Mouse (Mus musculus) myocyte (in vitro differentiated cells): ENCODE measurements around the gene Ptrh2. TPM values are rescaled to one million over a fixed set of nuclear protein-coding genes. Genes with fewer than 3 reads are reported as not detected.

Experiments used
- H3K27me3 ChIP-seq: one replicate; pipeline ENCODE4 v1.6.1; 2011; ENCODE audit not compliant: control insufficient read depth, insufficient read depth, insufficient read length
- H3K36me3 ChIP-seq: one replicate; pipeline ENCODE4 v1.6.1; 2011; ENCODE audit not compliant: control insufficient read depth, insufficient read depth
- H3K4me2 ChIP-seq: one replicate; pipeline ENCODE4 v1.6.1; 2011; ENCODE audit warnings: low read depth, control low read depth
- H3K4me3 ChIP-seq: one replicate; pipeline ENCODE4 v1.5.1; 2011; ENCODE audit warnings: mild to moderate bottlenecking, control low read depth, moderate library complexity
- H3K79me2 ChIP-seq: one replicate; pipeline ENCODE4 v1.6.1; 2011; ENCODE audit not compliant: control insufficient read depth, insufficient read depth
- H3ac ChIP-seq: one replicate; pipeline ENCODE4 v1.6.1; 2011; ENCODE audit not compliant: control insufficient read depth, insufficient read length
- CEBPB ChIP-seq: IDR thresholded peaks from 2 replicates; pipeline ENCODE4 v1.6.1; 2011; ENCODE audit warnings: mild to moderate bottlenecking, moderate library complexity; ENCODE audit not compliant: poor library complexity, insufficient read depth, severe bottlenecking
- E2F4 ChIP-seq: IDR thresholded peaks from one replicate; pipeline ENCODE4 v1.6.1; 2011; ENCODE audit warnings: mild to moderate bottlenecking, control low read depth, moderate library complexity; ENCODE audit not compliant: insufficient read depth
- MAX ChIP-seq: IDR thresholded peaks from one replicate; pipeline ENCODE4 v1.6.1; 2011; ENCODE audit warnings: low read depth, mild to moderate bottlenecking, control low read depth
- MYOD1 ChIP-seq, 3 experiments: IDR thresholded peaks; one replicate each; pipeline ENCODE4 v1.6.1; 2011; ENCODE audit warnings: control low read depth in 2 of 3, low read depth in 2 of 3, mild to moderate bottlenecking in 2 of 3, moderate library complexity in 1 of 3; ENCODE audit not compliant: insufficient read length in 2 of 3, control insufficient read depth in 1 of 3
- MYOG ChIP-seq, 3 experiments: IDR thresholded peaks; one replicate each; pipeline ENCODE4 v1.6.1; 2011; ENCODE audit warnings: control low read depth in 2 of 3, low read depth in 2 of 3, mild to moderate bottlenecking in 2 of 3; ENCODE audit not compliant: insufficient read length in 2 of 3, control insufficient read depth in 1 of 3, insufficient read depth in 1 of 3
- POLR2A ChIP-seq: IDR thresholded peaks from one replicate; pipeline ENCODE4 v1.6.1; 2011; ENCODE audit warnings: low read depth, mild to moderate bottlenecking, control low read depth, moderate library complexity; ENCODE audit not compliant: insufficient read length
- POLR2AphosphoS2 ChIP-seq: IDR thresholded peaks from one replicate; pipeline ENCODE4 v1.6.1; 2011; ENCODE audit warnings: low read depth, control low read depth; ENCODE audit not compliant: insufficient read length
- REST ChIP-seq: IDR thresholded peaks from one replicate; pipeline ENCODE4 v1.6.1; 2011; ENCODE audit warnings: mild to moderate bottlenecking, control low read depth, moderate library complexity; ENCODE audit not compliant: insufficient read depth, insufficient read length
- SRF ChIP-seq: IDR thresholded peaks from one replicate; pipeline ENCODE4 v1.6.1; 2011; ENCODE audit warnings: low read depth; ENCODE audit not compliant: control insufficient read depth, insufficient read length
- TCF12 ChIP-seq: IDR thresholded peaks from one replicate; pipeline ENCODE4 v1.6.1; 2011; ENCODE audit warnings: mild to moderate bottlenecking, control low read depth; ENCODE audit not compliant: poor library complexity, insufficient read depth, severe bottlenecking
- TCF3 ChIP-seq: IDR thresholded peaks from one replicate; pipeline ENCODE4 v1.6.1; 2011; ENCODE audit warnings: low read depth, control low read depth; ENCODE audit not compliant: insufficient read length
- USF1 ChIP-seq: IDR thresholded peaks from one replicate; pipeline ENCODE4 v1.6.1; 2011; ENCODE audit warnings: low read depth, mild to moderate bottlenecking, control low read depth, moderate library complexity
- polyA plus RNA-seq: library from polyadenylated mRNA; unstranded; fragments of >200 nt; fragmentation: generic; extraction: Trizol; gene quantifications from one replicate; pipeline ENCODE4 v1.2.1, GENCODE M21; 2012; ENCODE audit warnings: missing spikeins

The Ptrh2 gene
- polyA plus RNA-seq, 1 experiment: 22.6 TPM

- H3K4me3 ChIP-seq: no peak overlapping the region
- TF ChIP-seq MYOG (IDR thresholded peaks at IDR 0.05; ENCODE audit: control insufficient read depth in 1 of 3, insufficient read depth in 1 of 3, insufficient read length in 2 of 3, low read depth in 2 of 3): no peak
- no peak for TF ChIP-seq CEBPB
- TF ChIP-seq POLR2AphosphoS2: no peak
- no peak for TF ChIP-seq TCF3
- TF ChIP-seq TCF12: no peak
- TF ChIP-seq POLR2A: no peak
- no peak for TF ChIP-seq USF1
- TF ChIP-seq MYOD1 (IDR thresholded peaks at IDR 0.05; ENCODE audit: control insufficient read depth in 1 of 3, insufficient read length in 2 of 3, low read depth in 2 of 3): no peak
- no peak for TF ChIP-seq SRF
- no peak for TF ChIP-seq E2F4
- no peak for TF ChIP-seq REST
- TF ChIP-seq MAX: no peak
These were observed 2.4 kb upstream of the Ptrh2 start for GRCm38 (mm10) chr11:86681423-86681822.

GRCm38 (mm10) chr11:86682861-86683260 is 924 bp upstream of the Ptrh2 start:
- peak overlapping the region; percentile 51 for H3ac ChIP-seq
- H3K79me2 ChIP-seq: peaks cover 92% of the 10 kb centered on the region
- H3K27me3 ChIP-seq: no peaks in the 10 kb centered on the region
- TF ChIP-seq REST: no peak
- no peak for TF ChIP-seq SRF
- TF ChIP-seq USF1: no peak
- no peak for TF ChIP-seq TCF12
- TF ChIP-seq POLR2AphosphoS2: no peak
- no peak for TF ChIP-seq E2F4
- TF ChIP-seq MAX: no peak
- TF ChIP-seq CEBPB: no peak
- no peak for TF ChIP-seq TCF3
- no peak for TF ChIP-seq MYOD1 (IDR thresholded peaks at IDR 0.05; ENCODE audit: control insufficient read depth in 1 of 3, insufficient read length in 2 of 3, low read depth in 2 of 3)
- TF ChIP-seq MYOG (IDR thresholded peaks at IDR 0.05; ENCODE audit: control insufficient read depth in 1 of 3, insufficient read depth in 1 of 3, insufficient read length in 2 of 3, low read depth in 2 of 3): no peak
- H3K36me3 ChIP-seq: peaks cover 20% of the 10 kb centered on the region
- H3K4me2 ChIP-seq: peak overlapping the region; percentile 68
- peak overlapping the region; percentile 95 for H3K4me3 ChIP-seq

More at GRCm38 (mm10) chr11:86681423-86681822, 2.4 kb upstream of the Ptrh2 start:
- no peak overlapping the region for H3ac ChIP-seq
- H3K36me3 ChIP-seq: peaks cover 17% of the 10 kb centered on the region
- peaks cover 91% of the 10 kb centered on the region for H3K79me2 ChIP-seq
- no peaks in the 10 kb centered on the region for H3K27me3 ChIP-seq
- peak overlapping the region; percentile 68 for H3K4me2 ChIP-seq

GRCm38 (mm10) chr11:86684126-86685012 is 584 bp downstream of the Ptrh2 start:
- TF ChIP-seq CEBPB (no peak), TCF3 (no peak), USF1 (no peak), POLR2A (no peak), MYOG (IDR thresholded peaks at IDR 0.05; ENCODE audit: control insufficient read depth in 1 of 3, insufficient read depth in 1 of 3, insufficient read length in 2 of 3, low read depth in 2 of 3) (no peak), MAX (no peak), TCF12 (no peak), MYOD1 (IDR thresholded peaks at IDR 0.05; ENCODE audit: control insufficient read depth in 1 of 3, insufficient read length in 2 of 3, low read depth in 2 of 3) (no peak), POLR2AphosphoS2 (no peak), SRF (no peak), E2F4 (no peak), REST (no peak)
- Histone ChIP-seq H3K36me3 (peaks cover 31% of the 10 kb centered on the region), H3K4me2 (peak overlapping the region; percentile 94), H3K79me2 (peaks cover 95% of the 10 kb centered on the region), H3ac (peak overlapping the region; percentile 51), H3K27me3 (no peaks in the 10 kb centered on the region), H3K4me3 (peak overlapping the region; percentile 95)

GRCm38 (mm10) chr11:86685366-86685765 is 1.6 kb downstream of the Ptrh2 start:
- Histone ChIP-seq H3K4me3 (peak overlapping the region; percentile 95), H3K36me3 (peaks cover 33% of the 10 kb centered on the region), H3K27me3 (no peaks in the 10 kb centered on the region), H3K79me2 (peaks cover 95% of the 10 kb centered on the region), H3ac (no peak overlapping the region), H3K4me2 (peak overlapping the region; percentile 94)
- TF ChIP-seq POLR2AphosphoS2 (peak; percentile 63), TCF3 (no peak)

- Histone ChIP-seq H3K79me2 (peaks cover 52% of the 10 kb centered on the region), H3K4me3 (no peak overlapping the region), H3K4me2 (no peak overlapping the region), H3K27me3 (no peaks in the 10 kb centered on the region), H3ac (no peak overlapping the region), H3K36me3 (peaks cover 75% of the 10 kb centered on the region)
- TF ChIP-seq POLR2AphosphoS2: peak; percentile 74
- no peak for TF ChIP-seq REST
These were observed 6.6 kb downstream of the Ptrh2 start for GRCm38 (mm10) chr11:86690383-86690782.
